Mouse (Mus musculus): ENCODE data around the gene Gm20388.

DNA sequence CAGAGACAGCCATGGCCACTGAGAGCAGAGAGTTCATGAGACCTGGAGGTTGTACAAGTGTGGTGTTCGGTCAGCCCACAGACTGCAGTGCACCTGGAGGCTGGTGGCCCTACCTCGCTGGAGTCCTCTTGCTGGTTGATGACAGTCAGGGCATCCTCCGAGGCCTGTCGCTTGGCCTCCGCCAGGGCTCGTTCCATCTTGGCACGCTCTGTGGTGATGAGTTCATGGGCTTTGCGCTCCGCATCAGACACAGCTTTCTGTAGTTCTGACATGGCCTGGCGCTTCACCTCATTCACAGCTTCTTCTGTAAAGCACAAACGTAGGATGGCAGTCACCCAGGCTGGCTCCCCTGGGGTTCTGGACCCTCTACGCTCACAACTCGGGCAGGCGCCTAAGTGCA, 2722.6 kb downstream of the Gm20388 start:
- TF ChIP-seq POLR2A (IDR thresholded peaks at IDR 0.05; ENCODE audit: borderline replicate concordance, control insufficient read depth, low read depth, low read length) (no peak), CTCF (IDR thresholded peaks at IDR 0.05; ENCODE audit: control insufficient read depth, insufficient read depth, low read length) (no peak)

All from bone marrow, adult 2 months (tissue).